Mouse (Mus musculus) lung, postnatal 0 days (tissue): ENCODE measurements around the gene Gm1123. TPM values are rescaled to one million over a fixed set of nuclear protein-coding genes. Genes with fewer than 3 reads are reported as not detected.

Experiments used
- ATAC-seq: fragments of 200-750 bp; cut with Nextera tagmentation; 2 replicates; pipeline ENCODE4 v1.8.0; 2017; ENCODE audit warnings: moderate library complexity
- DNase-seq: peaks from one replicate; pipeline ENCODE4 v3.0.0-alpha.2; 2016; ENCODE audit warnings: low spot score
- H3K27ac ChIP-seq: fragments of 300-500 bp; sonication (generic); 2 replicates; pipeline ENCODE4 v1.5.1; 2014; ENCODE audit warnings: antibody characterized with exemption, mild to moderate bottlenecking, low read length, mixed read lengths
- H3K27me3 ChIP-seq: fragments of 300-500 bp; sonication (generic); replicated peaks from 2 replicates; pipeline ENCODE4 v1.6.1; 2014; ENCODE audit warnings: low read length, mixed read lengths; ENCODE audit not compliant: insufficient read depth
- H3K36me3 ChIP-seq: fragments of 300-500 bp; sonication (generic); 2 replicates; pipeline ENCODE4 v1.6.1; 2014; ENCODE audit warnings: low read length, mixed read lengths; ENCODE audit not compliant: insufficient read depth
- H3K4me1 ChIP-seq: fragments of 300-500 bp; sonication (generic); 2 replicates; pipeline ENCODE4 v1.6.1; 2014; ENCODE audit warnings: antibody characterized with exemption, low read depth, low read length, mixed read lengths; ENCODE audit not compliant: insufficient read depth
- H3K4me2 ChIP-seq: fragments of 300-500 bp; sonication (generic); replicated peaks from 2 replicates; pipeline ENCODE4 v1.6.1; 2014; ENCODE audit warnings: low read depth, mild to moderate bottlenecking, low read length, moderate library complexity, mixed read lengths
- H3K4me3 ChIP-seq: fragments of 300-500 bp; sonication (generic); 2 replicates; pipeline ENCODE4 v1.5.1; 2014; ENCODE audit warnings: low read depth, low read length
- H3K9ac ChIP-seq: fragments of 300-500 bp; sonication (generic); replicated peaks from 2 replicates; pipeline ENCODE4 v1.6.1; 2014; ENCODE audit warnings: low read depth, mild to moderate bottlenecking
- H3K9me3 ChIP-seq: fragments of 300-500 bp; sonication (generic); 2 replicates; pipeline ENCODE4 v1.6.1; 2016; ENCODE audit warnings: low read length, mixed read lengths
- CTCF ChIP-seq: IDR thresholded peaks from 2 replicates; pipeline ENCODE4 v1.5.1; 2016; ENCODE audit warnings: antibody characterized with exemption, mild to moderate bottlenecking
- EP300 ChIP-seq: IDR thresholded peaks from 2 replicates; pipeline ENCODE4 v1.6.1; 2016; ENCODE audit warnings: antibody characterized with exemption, mild to moderate bottlenecking, control low read depth
- WGBS: fragments of 180-500 bp; shearing (Covaris S2); extraction: QIAGEN DNeasy Blood & Tissue Kit; methylation state at CpG from one replicate; pipeline ENCODE4 v1.1.7; 2014; 5-methylcytosine and 5-hydroxymethylcytosine counted together
- polyA plus RNA-seq: library from polyadenylated mRNA; unstranded; fragments of >200 nt; fragmentation: Nextera tagmentation; extraction: Ambion mirVana; gene quantifications from 2 replicates; pipeline ENCODE4 v1.2.1, GENCODE M21; 2015

Gm1123 gene
- polyA plus RNA-seq, 1 experiment from 2014 or later, result not detected

- Histone ChIP-seq H3K9me3 (no peaks in the 10 kb centered on the region), H3K27ac (no peak overlapping the region), H3K4me1 (no peaks in the 10 kb centered on the region), H3K27me3 (no peaks in the 10 kb centered on the region), H3K36me3 (no peaks in the 10 kb centered on the region), H3K4me3 (no peak overlapping the region), H3K4me2 (no peak overlapping the region), H3K9ac (no peak overlapping the region)
- TF ChIP-seq EP300, result no peak
- WGBS, result 41% methylated on average over 3 of the region's 3 CpGs
- ATAC-seq (no peak), DNase-seq (no peak)
These were observed 18.8 kb downstream of the Gm1123 start for GRCm38 (mm10) chr9:99016759-99017158.

- ATAC-seq (no peak), DNase-seq (no peak)
- Histone ChIP-seq H3K9ac (no peak overlapping the region), H3K4me3 (no peak overlapping the region), H3K4me1 (no peaks in the 10 kb centered on the region), H3K36me3 (no peaks in the 10 kb centered on the region), H3K27me3 (no peaks in the 10 kb centered on the region), H3K4me2 (no peak overlapping the region), H3K9me3 (no peaks in the 10 kb centered on the region), H3K27ac (no peak overlapping the region)
- TF ChIP-seq EP300 (no peak), CTCF (no peak)
- 50% methylated on average over 3 of the region's 3 CpGs for WGBS
These were observed 19.2 kb downstream of the Gm1123 start for GRCm38 (mm10) chr9:99016301-99016700.

- no peak for TF ChIP-seq CTCF
- no peak for TF ChIP-seq EP300
These were observed 25.7 kb downstream of the Gm1123 start for GRCm38 (mm10) chr9:99009898-99010199.

GRCm38 (mm10) chr9:99009069-99009897 lies 26.2 kb downstream of the Gm1123 start:
- DNase-seq (no peak), ATAC-seq (no peak)
- Histone ChIP-seq H3K4me3 (no peak overlapping the region), H3K27ac (no peak overlapping the region), H3K4me1 (no peaks in the 10 kb centered on the region), H3K27me3 (no peaks in the 10 kb centered on the region), H3K4me2 (no peak overlapping the region), H3K36me3 (no peaks in the 10 kb centered on the region), H3K9ac (no peak overlapping the region), H3K9me3 (no peaks in the 10 kb centered on the region)
- TF ChIP-seq CTCF (no peak), EP300 (no peak)
- 70% methylated on average over 12 of the region's 12 CpGs for WGBS

More at GRCm38 (mm10) chr9:99009898-99010199, 25.7 kb downstream of the Gm1123 start:
- DNase-seq (no peak), ATAC-seq (no peak)
- Histone ChIP-seq H3K27ac (no peak overlapping the region), H3K9me3 (no peaks in the 10 kb centered on the region), H3K4me3 (no peak overlapping the region), H3K36me3 (no peaks in the 10 kb centered on the region), H3K27me3 (no peaks in the 10 kb centered on the region), H3K4me2 (no peak overlapping the region), H3K4me1 (no peaks in the 10 kb centered on the region), H3K9ac (no peak overlapping the region)
- 74% methylated on average over 3 of the region's 3 CpGs for WGBS

- DNase-seq (no peak), ATAC-seq (no peak)
- H3K27ac ChIP-seq, result no peak overlapping the region
- H3K36me3 ChIP-seq, result no peaks in the 10 kb centered on the region; the same call in 1 of the 2 replicates
- WGBS, result 89% methylated on average over 6 of the region's 6 CpGs
- H3K9me3 ChIP-seq, result no peaks in the 10 kb centered on the region
- no peak overlapping the region for H3K4me2 ChIP-seq
- no peaks in the 10 kb centered on the region for H3K4me1 ChIP-seq
- no peak overlapping the region for H3K9ac ChIP-seq
- TF ChIP-seq CTCF (no peak), EP300 (no peak)
- no peak overlapping the region for H3K4me3 ChIP-seq
- H3K27me3 ChIP-seq, result no peaks in the 10 kb centered on the region
These were observed 34.2 kb downstream of the Gm1123 start for GRCm38 (mm10) chr9:99001326-99001725.

GRCm38 (mm10) chr9:98999881-99000339 lies 35.6 kb downstream of the Gm1123 start:
- Histone ChIP-seq H3K4me2 (no peak overlapping the region), H3K27ac (no peak overlapping the region), H3K36me3 (no peaks in the 10 kb centered on the region; the same call in 1 of the 2 replicates), H3K9ac (no peak overlapping the region), H3K4me3 (no peak overlapping the region), H3K9me3 (no peaks in the 10 kb centered on the region), H3K4me1 (no peaks in the 10 kb centered on the region), H3K27me3 (no peaks in the 10 kb centered on the region)
- TF ChIP-seq CTCF (no peak), EP300 (no peak)
- ATAC-seq (no peak), DNase-seq (no peak)
- 63% methylated on average over 9 of the region's 9 CpGs for WGBS
